Mouse (Mus musculus): ENCODE measurements around the gene Gm45234.

DNA sequence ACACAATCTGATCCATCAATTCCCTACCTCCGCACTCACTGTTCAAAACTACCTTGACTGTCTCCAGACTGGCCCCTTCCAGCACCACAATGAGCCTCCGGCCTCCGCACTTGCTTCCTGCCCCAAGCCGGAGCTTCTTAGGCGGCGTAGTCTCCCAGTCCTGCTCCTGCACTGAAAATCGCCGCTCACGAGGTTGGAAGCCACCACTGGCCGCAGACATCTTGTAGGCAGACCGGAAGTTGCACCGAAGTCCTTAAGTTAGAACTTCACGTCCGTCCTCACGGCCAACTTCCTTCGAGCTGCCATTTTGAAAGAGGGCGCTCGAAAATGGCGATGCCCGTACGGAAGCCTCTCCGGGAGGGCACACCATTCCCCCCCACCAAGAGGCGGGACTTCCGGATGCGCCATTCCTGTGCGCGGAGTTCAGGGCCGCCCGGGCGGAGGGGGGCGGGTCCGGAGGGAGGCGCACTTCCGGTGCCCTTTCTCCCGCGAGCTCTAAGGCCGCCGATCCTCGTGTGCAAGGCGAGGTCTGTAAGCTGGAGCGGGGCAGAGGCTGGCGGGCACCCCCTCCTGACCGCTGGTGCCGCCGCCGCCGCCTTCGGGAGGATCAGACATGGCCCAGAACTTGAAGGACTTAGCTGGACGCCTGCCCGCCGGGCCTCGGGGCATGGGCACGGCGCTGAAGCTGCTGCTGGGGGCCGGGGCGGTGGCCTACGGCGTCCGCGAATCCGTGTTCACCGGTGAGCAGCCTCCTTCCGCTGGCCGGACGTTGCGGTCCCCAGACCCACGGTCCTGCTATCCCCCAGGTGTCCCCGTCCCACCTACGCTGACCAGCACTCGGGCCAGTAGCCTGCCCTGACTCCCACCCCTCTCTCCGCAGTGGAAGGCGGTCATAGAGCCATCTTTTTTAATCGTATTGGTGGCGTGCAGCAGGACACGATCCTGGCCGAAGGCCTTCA, 43.7 kb downstream of the Gm45234 start, which contains the start of the genes Emg1 and Phb2:
- TF ChIP-seq EP300 (IDR thresholded peaks at IDR 0.05; ENCODE audit: insufficient read depth, low read depth, low read length) (no peak), CTCF (IDR thresholded peaks at IDR 0.05; ENCODE audit: low read depth, low read length) (no peak)
